Mouse (Mus musculus): ENCODE results near the gene Dusp15. TPM values are rescaled to one million over a fixed set of nuclear protein-coding genes. Genes with fewer than 3 reads are reported as not detected.

Dusp15 gene
- total RNA-seq, 2 experiments from 2014 or later = 17.8 to 23.4 TPM

- intact Hi-C loops (cut with DNase I) = loop anchor here (1.0 to 5.0 kb wide), 2 partner anchors 20 to 79 kb away; no protein-coding TSS in a partner anchor
- peak in 1 of 2 experiments; percentile 37 for DNase-seq (ENCODE audit: low spot score in 2 of 2)
Measured at GRCm38 (mm10) chr2:152933614-152934013, 17.9 kb downstream of the Dusp15 start.

GRCm38 (mm10) chr2:152933048-152933447 is 18.4 kb downstream of the Dusp15 start, which contains the start of gene Foxs1:
Gene Foxs1, minus strand, starts transcription at chr2:152933208.
- intact Hi-C loops (cut with DNase I) = loop anchor here (1.0 to 5.0 kb wide), 2 partner anchors 20 to 79 kb away; no protein-coding TSS in a partner anchor
- DNase-seq (ENCODE audit: low spot score in 2 of 2) = no peak

- intact Hi-C loops (cut with DNase I) = loop anchor here (5.0 kb wide), 1 partner anchor 81 kb away; no protein-coding TSS in a partner anchor
- no peak for DNase-seq (ENCODE audit: low spot score in 2 of 2)
Measured at GRCm38 (mm10) chr2:152931456-152932160, 19.9 kb downstream of the Dusp15 start.

DNA sequence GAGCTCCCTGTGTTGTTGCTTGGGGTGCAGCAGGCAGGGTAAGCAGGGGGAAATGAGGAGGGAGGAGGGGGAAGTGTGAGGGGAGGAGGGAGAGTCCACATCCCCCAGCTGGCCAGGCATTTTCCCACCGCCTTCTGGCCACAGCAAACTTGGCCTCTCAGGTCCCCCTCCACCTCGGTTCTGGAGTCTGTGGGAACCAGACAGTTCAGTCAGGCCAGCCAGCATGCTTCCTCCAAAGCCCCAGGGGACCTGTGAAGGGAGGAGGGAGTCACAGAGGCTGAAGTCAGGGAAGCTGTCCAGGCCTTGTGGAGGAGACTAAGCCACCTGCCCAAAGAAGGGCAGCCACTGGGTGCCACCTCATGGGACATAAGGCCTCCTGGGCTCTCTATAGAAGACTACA is 21.2 kb downstream of the Dusp15 start:
- intact Hi-C loops (cut with DNase I) = loop anchor here (5.0 kb wide), 1 partner anchor 82 kb away; no protein-coding TSS in a partner anchor
- no peak for DNase-seq (ENCODE audit: low spot score in 2 of 2)

DNA sequence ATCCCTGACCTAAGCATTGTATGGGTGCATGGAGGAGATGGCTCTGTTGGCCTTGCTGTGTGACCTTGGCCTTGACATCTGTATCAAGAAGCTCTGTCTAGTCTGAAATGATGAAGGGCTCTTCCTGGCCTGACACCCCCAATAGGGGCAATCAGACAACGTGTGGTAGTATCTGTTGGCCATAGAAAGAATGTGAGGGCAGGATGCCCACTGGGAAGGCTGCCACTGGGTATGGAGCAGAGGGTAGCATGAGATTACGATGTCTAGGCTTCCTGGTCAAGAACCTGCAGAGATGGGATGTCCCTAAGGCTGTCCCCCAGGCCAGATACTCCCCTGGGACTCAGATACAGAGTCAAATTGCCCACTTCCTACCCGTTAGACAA is 22.5 kb downstream of the Dusp15 start:
- no peak for DNase-seq (ENCODE audit: low spot score in 2 of 2)
- intact Hi-C loops (cut with DNase I) = no loop called here

DNA sequence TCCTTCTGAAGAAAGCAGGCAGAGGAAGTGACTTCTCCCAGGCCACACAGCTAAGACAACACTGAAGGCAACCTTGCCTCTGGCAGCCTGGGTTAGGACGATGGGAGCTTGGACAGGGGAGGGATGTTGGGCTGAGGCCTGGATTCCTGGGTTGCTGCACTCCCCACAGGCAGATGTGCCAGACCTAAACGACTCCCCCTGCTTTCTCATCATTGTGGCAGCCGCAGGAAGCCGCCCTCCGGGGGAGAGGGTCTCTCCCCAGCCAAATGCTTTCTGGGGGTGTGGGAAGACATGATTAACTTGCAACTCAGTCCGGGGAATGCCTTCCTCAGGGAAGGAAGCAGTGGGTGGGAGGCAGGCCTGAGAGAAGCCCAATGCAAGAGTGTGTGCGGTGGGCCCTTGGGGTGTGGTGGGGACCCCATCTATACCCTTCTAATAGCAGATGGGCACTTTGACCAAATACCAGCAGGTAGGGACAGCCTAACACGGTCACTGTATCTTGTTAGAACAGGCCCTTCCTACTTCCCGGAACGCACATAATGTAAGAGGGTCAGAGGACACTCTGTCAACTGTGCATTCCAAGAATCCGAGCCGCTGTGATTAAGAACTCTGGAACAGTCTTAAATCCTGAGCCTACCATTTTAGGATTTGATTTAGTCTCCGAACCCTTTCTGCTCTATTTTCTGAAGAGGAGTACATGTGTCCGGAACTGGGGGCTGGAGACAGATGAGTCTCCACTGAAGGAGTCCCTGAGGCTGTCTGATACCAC is 23.1 kb downstream of the Dusp15 start:
- intact Hi-C loops (cut with DNase I) = no loop called here
- no peak for DNase-seq (ENCODE audit: low spot score in 2 of 2)

DNA sequence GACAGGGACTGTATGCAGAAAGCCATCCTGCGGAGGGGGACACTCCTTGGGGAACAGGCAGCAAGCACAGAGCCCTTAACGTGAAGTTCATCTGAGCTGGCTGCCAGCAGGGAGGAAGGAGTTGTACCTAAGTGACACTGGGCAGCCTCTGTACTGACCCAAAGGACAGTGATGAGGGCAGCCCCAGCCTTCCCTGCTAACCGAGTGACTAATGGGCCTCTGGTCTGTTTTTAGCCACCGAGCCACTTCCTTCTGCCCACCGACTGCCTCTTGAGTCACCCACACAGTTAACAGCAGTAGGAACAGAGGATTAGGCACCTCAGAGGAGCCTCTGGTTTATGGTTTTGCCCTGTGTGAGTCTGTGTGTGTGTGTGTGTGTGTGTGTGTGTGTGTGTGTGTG is 24.1 kb downstream of the Dusp15 start:
- intact Hi-C loops (cut with DNase I) = no loop called here
- peak in 1 of 2 experiments; percentile 53 for DNase-seq (ENCODE audit: low spot score in 2 of 2)

DNA sequence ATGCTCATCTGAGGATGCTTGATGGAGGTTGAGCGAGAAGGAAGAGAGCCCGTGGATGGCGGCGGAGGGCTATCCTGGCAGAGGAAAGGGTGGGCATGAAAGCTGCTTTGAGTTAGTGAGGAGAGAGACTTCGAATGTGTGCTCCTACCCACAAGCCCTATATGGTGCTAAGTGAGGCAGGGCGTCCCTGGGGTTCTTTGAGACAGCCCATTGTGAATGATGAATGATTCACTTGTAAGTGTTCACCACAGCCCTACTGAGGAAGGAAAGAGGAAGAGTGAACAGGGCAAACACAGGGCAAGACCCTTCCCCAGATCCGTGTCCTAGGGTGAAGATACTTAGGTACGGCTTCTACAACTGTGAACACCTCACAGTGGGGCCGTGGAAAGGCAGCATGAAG is 24.6 kb downstream of the Dusp15 start:
- no peak for DNase-seq (ENCODE audit: low spot score in 2 of 2)
- intact Hi-C loops (cut with DNase I) = no loop called here

- no peak for DNase-seq (ENCODE audit: low spot score in 2 of 2)
- intact Hi-C loops (cut with DNase I) = no loop called here
Measured at GRCm38 (mm10) chr2:152925189-152925872, 26.2 kb downstream of the Dusp15 start.

DNA sequence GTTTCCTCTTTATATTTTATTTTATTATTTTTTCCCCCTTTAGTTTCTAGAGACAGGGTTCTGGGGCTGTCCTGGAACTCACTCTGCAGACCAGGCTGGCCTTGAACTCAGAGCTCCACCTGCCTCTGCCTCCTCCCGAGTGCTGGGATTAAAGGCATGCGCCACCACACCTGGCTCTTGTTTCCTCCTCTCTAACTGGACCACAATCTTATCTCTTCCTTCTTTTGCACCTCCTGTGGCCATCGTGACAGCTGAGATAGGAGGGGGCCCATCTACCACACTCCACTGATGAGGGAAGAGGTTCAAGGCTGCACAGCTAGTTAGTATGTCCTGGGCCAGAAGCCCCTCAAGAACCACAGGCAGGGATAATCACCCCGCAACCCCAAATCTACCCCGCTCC is 27.0 kb downstream of the Dusp15 start:
- intact Hi-C loops (cut with DNase I) = no loop called here
- no peak for DNase-seq (ENCODE audit: low spot score in 2 of 2)

- intact Hi-C loops (cut with DNase I) = no loop called here
- no peak for DNase-seq (ENCODE audit: low spot score in 2 of 2)
Measured at GRCm38 (mm10) chr2:152924128-152924527, 27.4 kb downstream of the Dusp15 start.

DNA sequence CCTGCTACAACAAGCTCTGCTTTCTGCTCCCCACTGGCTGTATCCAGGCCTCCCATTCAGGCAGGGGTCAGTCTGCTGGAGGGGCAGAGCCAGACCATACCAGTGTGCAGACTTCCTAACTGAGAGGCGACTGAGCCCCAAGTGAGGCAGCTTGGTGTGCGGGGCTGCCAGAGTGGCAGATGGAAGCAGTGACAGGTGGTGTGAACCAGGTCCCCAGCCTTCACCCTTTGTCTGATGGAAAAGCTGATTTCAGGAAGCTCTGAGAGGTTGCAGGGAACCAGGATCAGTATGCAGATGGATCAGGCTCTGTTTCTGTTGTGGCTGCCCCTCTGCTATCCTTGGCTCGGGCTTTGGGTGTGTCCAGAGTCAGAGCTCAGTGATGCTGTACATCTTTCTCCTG is 27.9 kb downstream of the Dusp15 start:
- DNase-seq (ENCODE audit: low spot score in 2 of 2) = no peak
- intact Hi-C loops (cut with DNase I) = no loop called here

DNA sequence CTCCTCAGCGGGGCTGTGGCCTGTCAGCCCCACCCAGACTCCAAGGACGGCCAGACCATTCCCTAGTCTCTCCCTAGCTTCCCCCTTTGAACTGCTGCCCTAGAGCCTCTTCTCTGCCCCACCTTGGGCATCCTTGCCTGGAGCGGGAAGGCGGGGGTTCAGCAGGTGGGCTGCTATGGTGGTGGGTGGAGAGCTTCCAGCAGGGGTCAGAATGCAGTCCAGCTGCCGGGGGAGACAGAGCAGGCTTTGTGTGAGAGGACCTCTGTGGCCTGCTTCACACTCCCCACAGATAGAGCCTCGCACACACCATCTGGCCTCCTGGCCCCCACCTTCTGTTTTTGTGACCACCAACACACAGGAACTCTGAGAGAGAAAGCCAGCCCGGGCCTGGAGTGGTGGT is 29.1 kb downstream of the Dusp15 start:
- intact Hi-C loops (cut with DNase I) = no loop called here

GRCm38 (mm10) chr2:152917671-152918070 is 33.8 kb downstream of the Dusp15 start:
- no peak for DNase-seq (ENCODE audit: low spot score in 2 of 2)
- intact Hi-C loops (cut with DNase I) = loop anchor here (10.0 kb wide), 1 partner anchor 137 kb away; no protein-coding TSS in a partner anchor

More for the DNA sequence above, 29.1 kb downstream of the Dusp15 start:
- DNase-seq (ENCODE audit: low spot score in 2 of 2) = no peak

GRCm38 (mm10) chr2:152916111-152916510 is 35.4 kb downstream of the Dusp15 start:
- no peak for DNase-seq (ENCODE audit: low spot score in 2 of 2)
- intact Hi-C loops (cut with DNase I) = loop anchor here (10.0 kb wide), 1 partner anchor 139 kb away; no protein-coding TSS in a partner anchor

DNA sequence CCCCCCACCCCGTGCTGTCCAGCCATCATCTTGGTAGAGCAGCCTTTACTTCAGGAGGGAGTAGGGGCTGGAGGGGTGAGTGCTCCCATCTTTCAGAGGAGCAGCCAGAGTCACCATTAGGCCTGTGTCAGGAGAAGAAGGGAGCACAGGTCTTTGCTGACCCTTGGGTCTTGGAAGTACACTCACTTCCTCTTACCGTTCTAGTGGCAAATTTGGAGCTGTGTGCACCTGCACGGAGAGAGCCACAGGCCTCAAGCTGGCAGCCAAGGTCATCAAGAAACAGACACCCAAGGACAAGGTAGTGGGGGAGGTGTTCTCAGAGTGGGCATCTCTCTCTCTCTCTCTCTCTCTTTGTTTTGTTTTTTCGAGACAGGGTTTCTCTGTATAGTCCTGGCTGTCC is 36.0 kb downstream of the Dusp15 start:
- DNase-seq (ENCODE audit: low spot score in 2 of 2) = no peak
- intact Hi-C loops (cut with DNase I) = loop anchor here (2.0 to 10.0 kb wide), 2 partner anchors 139 to 227 kb away; no protein-coding TSS in a partner anchor

DNA sequence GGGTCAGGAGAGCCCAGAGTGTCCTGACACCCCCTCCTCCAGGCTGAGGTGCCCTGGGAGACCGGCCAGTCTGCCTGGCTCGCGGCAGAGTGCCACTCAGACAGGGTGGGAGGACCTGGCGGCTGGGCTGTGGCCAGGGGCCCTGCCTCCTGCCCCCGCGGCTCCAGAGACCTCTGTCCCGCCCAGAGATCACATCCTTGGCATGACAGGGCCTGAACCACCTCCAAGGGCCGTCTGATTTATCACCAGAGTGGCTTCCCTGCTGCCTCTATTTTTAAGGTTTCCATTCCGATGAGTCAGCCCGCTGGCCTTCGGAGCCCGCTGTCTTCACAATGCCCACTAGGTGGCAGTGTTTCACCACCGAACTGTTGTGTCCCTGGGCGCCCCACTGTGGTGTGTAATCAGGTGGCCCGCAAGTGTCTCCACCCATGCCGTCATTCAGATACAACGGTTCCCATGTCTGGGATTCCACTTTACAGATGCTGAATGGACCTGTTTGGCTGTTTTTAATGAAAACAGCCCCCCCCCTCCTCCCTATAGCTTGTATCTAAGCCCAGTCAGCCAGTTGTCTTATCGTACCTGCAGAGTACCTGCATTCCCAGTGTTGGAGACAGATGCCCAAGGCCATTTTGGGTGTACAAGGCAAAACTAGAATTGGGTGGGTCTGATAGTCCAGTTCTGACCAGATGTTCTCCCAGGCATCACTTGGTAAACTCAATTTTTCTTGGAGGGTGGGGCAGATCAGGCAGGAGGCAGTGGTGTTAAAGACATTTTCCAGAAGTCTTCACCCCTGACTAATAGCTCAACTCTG is 37.0 kb downstream of the Dusp15 start:
- DNase-seq (ENCODE audit: low spot score in 2 of 2) = peak; percentile 90 to 94
- intact Hi-C loops (cut with DNase I) = loop anchor here (2.0 to 10.0 kb wide), 3 partner anchors 103 to 228 kb away; partner anchors contain the start of gene Pdrg1

GRCm38 (mm10) chr2:152913471-152913870 is 38.0 kb downstream of the Dusp15 start:
- intact Hi-C loops (cut with DNase I) = loop anchor here (1.0 to 10.0 kb wide), 3 partner anchors 20 to 141 kb away; partner anchors contain the start of genes Foxs1 and Pdrg1
- no peak for DNase-seq (ENCODE audit: low spot score in 2 of 2)

- intact Hi-C loops (cut with DNase I) = loop anchor here (5.0 to 10.0 kb wide), 2 partner anchors 106 to 143 kb away; partner anchors contain the start of gene Pdrg1
- no peak for DNase-seq (ENCODE audit: low spot score in 2 of 2)
Measured at GRCm38 (mm10) chr2:152911432-152911831, 40.1 kb downstream of the Dusp15 start.

Measured in left cerebral cortex, postnatal 25 days (tissue).